Comparison of ENCODE assay signal across 8 mouse cellular contexts in genomic region chr8:44938643-44938979, GRCm38 (mm10). TPM values are rescaled to one million over a fixed set of nuclear protein-coding genes. Genes with fewer than 3 reads are reported as not detected.
DNase-seq lines count a peak whose midpoint lies in the region; ATAC-seq and TF ChIP-seq lines count a peak whose summit lies in the region.

No protein-coding gene starts in this region.

- H3K27me3 ChIP-seq in heart, embryonic 10.5 days (ENCODE audit: insufficient read depth, poor library complexity, severe bottlenecking), result no peaks in the 10 kb centered on the region
- no peaks in the 10 kb centered on the region for H3K27me3 ChIP-seq in ES-Bruce4 (ENCODE audit: control insufficient read depth, insufficient read depth, low read length, poor library complexity, severe bottlenecking)
- H3K27me3 ChIP-seq in liver, embryonic 16.5 days (ENCODE audit: control insufficient read depth, insufficient read depth, low read depth, low read length), result peaks cover 48% of the 10 kb centered on the region

- peak overlapping the region; percentile 85 for H3K9ac ChIP-seq in ES-Bruce4 (ENCODE audit: low read depth, poor library complexity, severe bottlenecking)
- H3K9ac ChIP-seq in liver, embryonic 16.5 days (ENCODE audit: low read depth, low read length), result peak overlapping the region; percentile 54; the same call in 1 of the 2 replicates

- no peak for TF ChIP-seq POLR2A in ES-Bruce4 (IDR thresholded peaks at IDR 0.05; ENCODE audit: insufficient read depth, low read length)

- WGBS in heart, embryonic 10.5 days, result under 1% methylated on average over 12 of the region's 12 CpGs
- WGBS in liver, embryonic 16.5 days (ENCODE audit: insufficient replicate concordance), result 3% methylated on average over 12 of the region's 12 CpGs

- H3K27ac ChIP-seq in heart, embryonic 10.5 days, result peak overlapping the region; percentile 97
- H3K27ac ChIP-seq in ES-Bruce4 (ENCODE audit: insufficient read depth, low read length), result peak overlapping the region; percentile 77
- peak overlapping the region; percentile 41; the same call in 1 of the 2 replicates for H3K27ac ChIP-seq in liver, embryonic 16.5 days (ENCODE audit: low read length)

- H3K4me1 ChIP-seq in heart, embryonic 10.5 days, result peaks cover 13% of the 10 kb centered on the region
- peaks cover 3% of the 10 kb centered on the region for H3K4me1 ChIP-seq in ES-Bruce4 (ENCODE audit: control insufficient read depth, insufficient read depth, low read length)
- H3K4me1 ChIP-seq in liver, embryonic 16.5 days (ENCODE audit: control insufficient read depth, low read depth, low read length), result no peaks in the 10 kb centered on the region; the same call in 1 of the 2 replicates

- no peak for ATAC-seq in liver, embryonic 16.5 days (ENCODE audit: low read depth)

- intact Hi-C loops in heart, postnatal 25 days (cut with DNase I), result loop anchor here (2.0 to 5.0 kb wide), 2 partner anchors 46 to 241 kb away; no protein-coding TSS in a partner anchor

- H3K4me3 ChIP-seq in heart, embryonic 10.5 days, result peak overlapping the region; percentile 80
- H3K4me3 ChIP-seq in ES-Bruce4 (ENCODE audit: low read depth, low read length), result peak overlapping the region; percentile 94
- peak overlapping the region; percentile 61 for H3K4me3 ChIP-seq in liver, embryonic 16.5 days (ENCODE audit: low read depth, low read length)

- peaks cover 13% of the 10 kb centered on the region for H3K36me3 ChIP-seq in heart, embryonic 10.5 days
- H3K36me3 ChIP-seq in ES-Bruce4 (ENCODE audit: control insufficient read depth, insufficient read depth, low read length, poor library complexity, severe bottlenecking), result 0 out of 2 replicates have a peak, but pooled peaks cover 4% of the 10 kb centered on the region
- no peaks in the 10 kb centered on the region for H3K36me3 ChIP-seq in liver, embryonic 16.5 days (ENCODE audit: control insufficient read depth, insufficient read depth)

- no peaks in the 10 kb centered on the region for H3K9me3 ChIP-seq in heart, embryonic 10.5 days
- H3K9me3 ChIP-seq in ES-Bruce4 (replicated peaks; ENCODE audit: control insufficient read depth, insufficient read depth, low read length, poor library complexity, severe bottlenecking), result no peaks in the 10 kb centered on the region
- H3K9me3 ChIP-seq in liver, embryonic 16.5 days (replicated peaks; ENCODE audit: control insufficient read depth, low read length), result no peaks in the 10 kb centered on the region

- TF ChIP-seq CTCF in ES-Bruce4 (IDR thresholded peaks at IDR 0.05; ENCODE audit: low read depth, low read length), result no peak

- no peak for TF ChIP-seq EP300 in ES-Bruce4 (IDR thresholded peaks at IDR 0.05; ENCODE audit: insufficient read depth, low read depth, low read length)

- peak; percentile 77 for DNase-seq in heart, embryonic 10.5 days (ENCODE audit: low spot score)
- DNase-seq in heart, postnatal 25 days (ENCODE audit: low spot score), result no peak
- DNase-seq in forelimb bud, embryonic 11.5 days (ENCODE audit: low read depth, low spot score), result peak; percentile 48
- no peak for DNase-seq in layer of hippocampus, adult 9-11 months
- DNase-seq in adrenal gland, adult 18-20 months (ENCODE audit: low spot score in 2 of 2), result no peak
- DNase-seq in gastrocnemius, adult 8-10 months (ENCODE audit: low spot score in 2 of 2), result no peak

- H3K4me2 ChIP-seq in liver, embryonic 16.5 days (ENCODE audit: low read depth, low read length), result peak overlapping the region; percentile 56

RNA-seq across cellular contexts. Expression of gene Fat1, which starts 3.4 kb away (rescaled TPM):
- polyA plus RNA-seq in heart, embryonic 10.5 days (2016; fragmentation: Nextera tagmentation; extraction: Ambion mirVana), result 16.2 and 18.0 TPM in 2 replicates
- 10 to 100 TPM; 18.8 to 19.0 TPM for total RNA-seq in heart, postnatal 25 days (2021)
- 175 and 182 TPM in 2 replicates for polyA plus RNA-seq in ES-Bruce4 (2011; ENCODE audit: insufficient read depth, insufficient read length, low read depth, missing spikeins)
- 0.71 and 0.76 TPM in 2 replicates for polyA plus RNA-seq in liver, embryonic 16.5 days (2015; fragmentation: Nextera tagmentation; extraction: Ambion mirVana)
- 10 to 100 TPM; 40.1 to 46.3 TPM for total RNA-seq in adrenal gland, adult 18-20 months (2021)
- total RNA-seq in gastrocnemius, adult 8-10 months (2022), result 1 to 10 TPM; 1.5 to 2.1 (median 2.0) TPM

Comparison
In these comparisons a context has a peak if more than half of its experiments do, and no peak if none do; other contexts are left out.
1. DNase-seq: peak in heart, embryonic 10.5 days (single experiment) and forelimb bud, embryonic 11.5 days (single experiment); none in heart, postnatal 25 days (single experiment), layer of hippocampus, adult 9-11 months (single experiment), adrenal gland, adult 18-20 months (0 of 2) and gastrocnemius, adult 8-10 months (0 of 2).
2. H3K27ac ChIP-seq: peak in every context shown above with its lines; median percentile 97 in heart, embryonic 10.5 days; 77 in ES-Bruce4; 41 in liver, embryonic 16.5 days.
3. RNA of gene Fat1, which starts 3.4 kb away (total RNA-seq): 40.1 to 46.3 TPM in adrenal gland, adult 18-20 months and 18.8 to 19.0 TPM in heart, postnatal 25 days; 1.5 to 2.1 TPM in gastrocnemius, adult 8-10 months; every median in the first group is over 4 times any median in the second.
4. Peak in every context shown above with its lines, with median percentiles within 50 percentile points of each other: H3K4me3 ChIP-seq.